Mouse (Mus musculus): ENCODE measurements around the gene Arhgap40.

The Arhgap40 gene

GRCm38 (mm10) chr2:158512528-158512927, at the start of gene Arhgap40:
Gene Arhgap40 (plus strand): TSS chr2:158512796.
- peak; percentile 56 for DNase-seq (ENCODE audit: extremely low read depth, low read depth, low spot score)

DNA sequence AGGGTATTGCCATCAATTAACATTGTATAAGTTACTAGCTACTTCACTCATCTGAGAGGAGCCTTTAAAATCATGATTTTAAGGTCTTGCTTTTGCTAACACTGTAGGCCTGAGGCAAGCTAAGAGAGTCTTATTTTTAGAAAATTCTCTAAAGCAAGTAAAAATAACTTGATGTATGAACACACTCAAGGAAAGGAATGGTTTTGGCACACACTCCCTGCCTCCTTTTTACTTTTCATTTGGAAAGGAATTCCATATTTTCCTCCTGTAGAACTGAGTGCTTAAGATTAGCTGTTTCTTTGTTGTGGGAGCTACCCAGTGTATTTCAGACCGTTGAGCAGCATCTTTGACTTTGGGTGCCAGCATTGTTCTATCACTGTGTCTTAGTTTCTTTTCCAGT, 38.4 kb upstream of the Arhgap40 start:
- DNase-seq (ENCODE audit: extremely low read depth, low read depth, low spot score), result no peak

DNA sequence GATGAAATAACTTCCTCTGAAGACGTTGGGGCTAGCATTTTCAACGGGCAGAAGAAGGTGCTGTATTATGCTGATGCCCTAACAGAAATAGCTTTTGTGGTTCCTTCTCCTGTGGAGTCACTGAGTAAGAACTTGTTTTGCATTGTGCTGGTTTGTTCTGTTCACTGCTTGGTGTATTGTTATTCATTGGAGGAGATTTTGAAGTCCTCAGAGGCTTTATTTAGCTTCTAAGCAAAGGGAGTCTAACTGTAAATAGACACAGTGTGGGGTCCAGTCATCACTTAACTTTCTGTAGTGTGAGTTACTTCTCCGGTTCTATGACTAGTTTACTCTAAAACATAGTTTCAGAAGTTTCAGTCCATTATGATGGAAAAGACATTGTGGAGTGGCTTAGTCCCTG, 35.0 kb upstream of the Arhgap40 start:
- no peak for DNase-seq (ENCODE audit: extremely low read depth, low read depth, low spot score)

DNA sequence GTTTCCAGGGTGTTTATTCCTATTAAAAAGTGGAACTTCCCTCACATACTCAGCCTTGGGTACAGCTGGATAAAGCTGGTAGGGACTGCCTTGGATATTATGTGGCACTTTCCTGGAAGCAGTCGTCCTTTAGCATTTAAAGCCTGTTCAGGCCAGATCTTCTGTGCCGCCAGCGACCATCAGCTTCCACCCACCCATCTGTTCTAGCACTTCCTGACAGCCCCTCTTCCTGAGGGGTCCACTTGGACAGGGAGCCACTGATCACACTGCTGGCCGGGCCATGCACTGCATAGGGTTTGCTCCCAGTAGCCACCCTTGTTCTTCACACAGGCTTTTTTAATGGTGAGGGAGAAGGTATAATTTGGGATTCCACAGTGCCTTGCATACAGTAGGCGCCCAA, 14.1 kb upstream of the Arhgap40 start:
- no peak for DNase-seq (ENCODE audit: extremely low read depth, low read depth, low spot score)

DNA sequence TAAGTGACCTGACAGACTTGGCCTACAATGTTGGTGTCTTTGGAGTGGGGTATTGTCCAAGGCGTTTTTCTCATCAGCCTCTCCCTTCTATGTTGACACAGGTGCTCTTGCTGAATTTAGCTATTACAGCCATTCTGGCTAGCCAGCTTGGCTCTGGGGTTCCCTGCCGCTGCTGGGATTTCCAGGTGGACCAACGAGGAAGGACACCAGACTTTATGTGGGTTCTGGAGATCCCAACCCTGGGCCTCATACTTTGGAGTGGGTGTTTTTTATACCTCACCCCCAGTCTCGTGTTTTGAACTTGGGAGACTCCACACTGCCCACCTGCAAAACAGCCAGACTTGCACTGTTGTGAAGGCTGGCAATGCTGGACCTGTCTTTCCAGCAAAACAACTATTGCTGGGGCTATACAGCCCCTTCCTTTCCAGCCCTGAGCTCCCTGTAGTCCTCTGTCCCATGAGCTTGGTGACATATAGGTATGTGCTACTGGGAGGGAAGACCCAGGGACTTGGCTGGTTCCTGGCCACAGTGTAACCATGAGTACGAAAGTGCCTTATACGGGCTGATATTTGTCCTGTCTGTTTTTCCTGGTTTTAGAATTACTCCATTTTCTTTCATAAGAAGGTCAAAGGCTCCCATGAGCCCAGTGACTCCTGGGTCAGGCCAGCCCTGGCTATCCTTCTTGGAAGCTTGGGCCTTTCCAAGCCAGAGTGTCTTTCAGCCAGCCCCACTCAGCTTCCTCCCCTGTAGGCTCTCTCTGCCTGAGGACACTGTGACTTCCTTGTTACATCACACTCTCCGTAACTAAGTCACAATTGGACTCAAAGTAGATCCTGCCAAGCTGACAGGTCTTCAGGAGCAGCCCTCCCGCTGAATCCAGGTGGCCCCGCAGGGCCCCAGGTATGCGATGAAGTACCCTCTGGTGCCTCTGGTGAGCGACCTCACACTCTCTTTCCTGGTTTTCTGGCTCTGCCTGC, 10.5 kb upstream of the Arhgap40 start, which contains the start of gene Adig:
Gene Adig (plus strand): TSS at position 777 of the 977 bp plus-strand sequence.
- DNase-seq (ENCODE audit: extremely low read depth, low read depth, low spot score), result peak; percentile 49

GRCm38 (mm10) chr2:158503226-158503625, 9.4 kb upstream of the Arhgap40 start:
- no peak for DNase-seq (ENCODE audit: extremely low read depth, low read depth, low spot score)

- DNase-seq (ENCODE audit: extremely low read depth, low read depth, low spot score), result peak; percentile 75
Measured at GRCm38 (mm10) chr2:158503671-158504070, 8.9 kb upstream of the Arhgap40 start.

- DNase-seq (ENCODE audit: extremely low read depth, low read depth, low spot score), result no peak
Measured at GRCm38 (mm10) chr2:158506475-158506874, 6.1 kb upstream of the Arhgap40 start.

- DNase-seq (ENCODE audit: extremely low read depth, low read depth, low spot score), result no peak
Measured at GRCm38 (mm10) chr2:158507046-158507445, 5.5 kb upstream of the Arhgap40 start.

GRCm38 (mm10) chr2:158510665-158511064, 1.9 kb upstream of the Arhgap40 start:
- peak; percentile 63 for DNase-seq (ENCODE audit: extremely low read depth, low read depth, low spot score)

DNA sequence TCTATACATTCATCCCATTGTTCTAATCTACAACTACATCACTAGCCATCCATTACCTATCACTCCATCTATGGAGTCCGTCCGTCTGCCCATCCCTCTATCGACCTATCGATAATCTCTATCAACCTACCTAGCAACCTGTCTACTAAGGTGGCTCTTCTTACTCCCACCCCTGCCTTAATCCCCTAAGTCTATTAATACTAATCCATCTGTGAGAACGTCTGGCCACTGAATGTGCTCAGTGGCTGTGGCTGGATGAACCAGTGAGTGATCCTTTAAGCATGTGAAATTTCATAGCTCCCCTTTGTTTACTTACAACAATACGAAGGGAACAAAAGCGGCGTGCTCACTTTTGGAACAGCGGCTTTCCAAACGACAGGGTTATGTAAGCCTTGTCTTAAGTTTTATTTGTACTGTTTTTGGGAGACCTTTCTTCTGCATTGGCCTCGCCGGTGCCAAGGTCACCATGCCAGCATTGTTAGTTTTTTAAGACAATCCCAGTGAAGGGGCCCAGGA, 1.3 kb downstream of the Arhgap40 start:
- no peak for DNase-seq (ENCODE audit: extremely low read depth, low read depth, low spot score)

DNA sequence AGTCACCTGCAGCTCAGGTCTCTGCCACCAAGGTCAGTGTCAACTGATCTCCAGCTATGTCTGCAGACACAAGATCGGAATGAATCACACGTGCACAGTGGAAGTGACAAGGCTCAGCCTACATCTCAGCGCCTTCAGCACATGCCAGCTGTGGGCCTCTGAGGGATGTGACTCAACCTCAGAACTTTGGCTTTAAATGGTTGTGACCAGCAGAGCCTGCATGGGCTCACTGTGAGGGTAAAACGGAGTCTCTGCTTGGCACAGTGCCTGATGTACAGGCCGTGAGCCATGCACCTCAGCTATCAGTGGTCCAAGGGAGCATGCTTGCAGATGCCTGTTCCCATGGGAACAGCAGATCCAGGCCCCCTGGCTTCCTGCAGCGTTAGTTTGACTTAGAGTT, 6.0 kb downstream of the Arhgap40 start:
- DNase-seq (ENCODE audit: extremely low read depth, low read depth, low spot score), result no peak

DNA sequence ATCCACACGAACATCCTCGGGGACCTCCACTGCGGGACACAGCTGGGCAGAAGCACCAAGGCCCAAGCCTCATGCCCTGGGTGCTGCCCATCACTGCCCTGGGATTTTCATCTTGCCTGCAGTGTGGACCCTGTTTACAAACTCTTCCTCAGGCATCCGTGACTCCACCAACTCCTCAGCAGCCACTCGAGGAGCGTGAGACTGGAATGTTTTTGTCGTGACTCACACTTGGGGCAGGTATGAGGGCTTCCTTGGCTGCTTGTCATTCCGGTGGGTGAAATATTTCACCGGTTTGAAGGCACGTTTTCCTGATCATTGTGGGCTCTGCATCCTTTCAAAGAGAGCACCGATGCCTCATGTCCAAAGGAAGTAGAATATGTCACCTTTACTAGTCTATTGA, 6.5 kb downstream of the Arhgap40 start:
- DNase-seq (ENCODE audit: extremely low read depth, low read depth, low spot score), result no peak

- no peak for DNase-seq (ENCODE audit: extremely low read depth, low read depth, low spot score)
Measured at GRCm38 (mm10) chr2:158519800-158520199, 7.2 kb downstream of the Arhgap40 start.

DNA sequence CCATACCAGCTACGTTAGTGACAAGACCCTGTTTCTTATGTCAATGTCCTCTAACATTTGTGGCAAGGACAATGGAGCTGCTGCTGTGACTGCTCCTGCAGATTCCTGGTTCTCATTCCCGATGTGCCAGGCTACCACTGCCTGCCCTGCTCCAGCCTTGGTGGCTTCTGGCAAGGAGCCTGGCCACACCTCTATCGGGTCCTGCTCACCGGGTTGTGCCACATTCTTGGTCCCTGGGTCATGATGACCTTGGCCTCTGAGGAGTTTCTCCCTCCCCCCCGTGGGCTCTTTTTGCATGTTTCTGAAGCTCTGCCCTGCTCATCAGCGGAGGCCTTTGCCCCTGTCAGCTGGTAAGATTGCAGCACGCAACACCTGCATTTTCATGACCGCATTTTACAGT, 10.5 kb downstream of the Arhgap40 start:
- peak; percentile 59 for DNase-seq (ENCODE audit: extremely low read depth, low read depth, low spot score)

- no peak for DNase-seq (ENCODE audit: extremely low read depth, low read depth, low spot score)
Measured at GRCm38 (mm10) chr2:158524129-158524860, 11.7 kb downstream of the Arhgap40 start.

DNA sequence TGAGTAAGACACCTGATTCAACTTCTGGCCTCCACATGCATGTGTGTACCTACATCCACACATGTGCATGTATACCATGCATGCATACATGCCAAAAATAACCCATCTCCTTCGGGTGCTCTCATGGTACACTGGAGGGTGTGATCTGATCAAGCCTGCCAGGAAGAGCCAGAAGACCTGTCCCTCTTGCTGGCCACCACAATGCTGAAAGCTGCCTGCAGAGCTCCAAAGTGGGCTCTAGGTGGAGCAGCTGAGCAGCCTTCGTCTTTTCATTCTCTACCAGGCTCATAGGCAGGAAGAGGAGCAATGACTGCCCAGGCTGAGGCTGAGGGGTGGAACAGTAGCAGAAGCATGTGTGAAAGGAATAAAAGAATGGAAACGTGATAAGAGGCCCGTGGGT, 21.5 kb downstream of the Arhgap40 start:
- DNase-seq (ENCODE audit: extremely low read depth, low read depth, low spot score), result no peak

- no peak for DNase-seq (ENCODE audit: extremely low read depth, low read depth, low spot score)
Measured at GRCm38 (mm10) chr2:158534559-158534958, 22.0 kb downstream of the Arhgap40 start.

DNA sequence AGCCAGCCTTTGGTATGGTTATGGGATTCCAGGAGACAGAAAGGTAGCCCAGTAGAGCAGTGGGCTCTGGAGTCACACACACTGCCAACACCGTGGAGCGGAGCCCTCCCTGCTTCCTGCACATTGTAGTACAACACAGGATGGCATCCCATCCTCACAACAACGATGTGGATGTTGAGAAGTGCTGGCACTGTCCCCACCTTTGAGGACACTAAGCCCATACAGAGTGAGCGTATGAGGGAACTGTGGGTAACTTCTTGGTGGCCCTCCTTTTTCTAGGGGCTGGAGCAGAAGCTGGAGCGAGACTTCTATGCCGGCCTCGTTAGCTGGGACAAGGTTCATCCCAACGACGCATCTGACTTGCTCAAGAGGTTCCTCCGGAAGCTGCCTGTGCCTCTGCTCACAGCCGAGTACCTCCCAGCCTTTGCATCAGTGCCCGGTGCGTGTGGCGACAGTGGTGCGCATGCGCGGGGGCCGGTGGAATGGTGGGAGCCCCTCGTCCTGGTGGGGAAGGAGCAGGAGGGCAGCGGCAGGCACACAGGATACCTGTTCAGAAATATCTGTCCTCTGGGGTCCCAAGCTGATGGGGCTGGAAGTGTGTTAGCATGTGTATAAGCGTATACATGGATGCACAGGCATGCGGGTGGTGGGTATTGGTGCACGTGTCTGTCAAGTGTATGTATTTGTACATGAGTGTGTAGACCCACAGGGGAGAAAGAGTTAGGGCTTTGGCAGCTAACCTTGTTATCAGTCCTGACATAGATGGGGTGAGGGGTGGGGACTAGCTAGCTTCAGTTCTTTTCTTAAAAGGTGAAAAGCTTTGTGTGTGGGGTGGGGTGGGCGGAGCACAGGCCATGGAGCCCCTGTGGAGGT, 27.1 kb downstream of the Arhgap40 start:
- DNase-seq (ENCODE audit: extremely low read depth, low read depth, low spot score), result no peak

GRCm38 (mm10) chr2:158541286-158541685, 28.7 kb downstream of the Arhgap40 start:
- DNase-seq (ENCODE audit: extremely low read depth, low read depth, low spot score), result no peak

DNA sequence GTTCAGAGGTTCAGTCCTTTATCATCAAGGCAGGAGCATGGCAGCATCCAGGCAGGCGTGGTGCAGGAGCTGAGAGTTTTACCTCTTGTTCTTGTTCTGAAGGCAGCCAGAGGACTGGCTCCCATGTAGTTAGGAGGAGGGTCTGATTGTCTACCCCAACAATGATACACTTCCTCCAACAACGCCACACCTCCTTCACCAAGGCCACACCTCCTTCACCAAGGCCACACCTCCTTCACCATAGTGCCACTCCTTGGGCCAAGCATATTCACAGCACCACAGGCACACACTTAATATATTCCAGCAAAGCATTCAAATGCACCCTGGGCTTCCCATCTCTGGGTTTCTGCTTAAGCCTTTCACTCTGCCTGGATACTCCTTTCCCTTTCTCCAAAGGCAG, 32.7 kb downstream of the Arhgap40 start:
- DNase-seq (ENCODE audit: extremely low read depth, low read depth, low spot score), result no peak

Measured in fat pad, adult 2 months (tissue).